Mouse (Mus musculus): ENCODE measurements around the gene Sec61b. TPM values are rescaled to one million over a fixed set of nuclear protein-coding genes. Genes with fewer than 3 reads are reported as not detected.

The Sec61b gene
- 264 TPM for polyA plus RNA-seq (2017; shearing (Covaris generic))

GRCm38 (mm10) chr4:47473968-47474729 lies at the start of gene Sec61b, which contains the start of gene Alg2:
Sec61b (plus strand) TSS chr4:47474658.
Alg2 (minus strand) TSS chr4:47474333.

Other genes starting within 250 kb of the Sec61b start
- gene Tgfbr1, start 121.4 kb upstream of the Sec61b start, polyA plus RNA-seq (2017; shearing (Covaris generic)): 49.4 TPM
- gene Alg2, start 325 bp upstream of the Sec61b start, polyA plus RNA-seq (2017; shearing (Covaris generic)): 20.6 TPM

All from CD4-positive, CD25-positive, alpha-beta regulatory T cell, adult 9 weeks (primary cell).